Mouse (Mus musculus): ENCODE measurements around the gene Slit3.

Slit3 gene

DNA sequence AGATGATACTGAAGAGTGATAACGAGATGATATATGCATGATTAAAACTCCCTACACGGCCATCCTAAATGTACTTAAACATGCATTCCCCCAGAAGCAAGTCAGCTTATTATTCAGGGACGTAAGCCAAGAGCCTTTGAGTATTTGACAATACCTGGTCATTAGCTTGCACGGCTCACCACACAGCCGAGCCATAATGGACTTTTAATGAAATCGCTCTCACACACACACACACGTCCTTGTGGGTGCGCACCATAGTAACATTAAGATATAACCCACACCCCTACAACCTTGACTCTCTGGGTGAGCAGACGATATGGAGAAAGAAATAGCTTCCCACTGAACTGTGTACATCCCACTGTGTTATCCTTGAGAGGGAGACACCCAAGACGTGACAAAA is 82.6 kb downstream of the Slit3 start:
- DNase-seq, result no peak

DNA sequence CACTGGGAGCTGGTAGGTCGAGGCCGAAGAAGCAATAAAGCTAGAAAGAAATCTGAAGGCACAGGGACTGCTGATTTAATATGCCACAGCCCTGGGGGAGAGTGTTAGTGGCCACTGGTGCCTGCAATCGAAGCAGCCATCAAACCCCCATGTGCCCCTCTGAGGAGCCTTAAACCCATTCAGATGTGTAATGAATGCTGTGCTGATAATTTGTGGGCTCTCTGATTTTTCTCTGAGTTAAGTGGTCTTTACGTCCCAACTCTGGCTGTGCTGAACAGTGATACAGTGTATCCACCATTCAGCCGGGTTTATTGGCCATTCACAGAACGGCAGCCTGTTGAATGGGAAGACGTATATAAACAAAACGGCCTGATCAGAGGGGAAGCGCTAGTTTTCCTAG is 83.1 kb downstream of the Slit3 start:
- no peak for DNase-seq

GRCm38 (mm10) chr11:35210728-35211682 is 90.0 kb downstream of the Slit3 start:
- no peak for DNase-seq

DNA sequence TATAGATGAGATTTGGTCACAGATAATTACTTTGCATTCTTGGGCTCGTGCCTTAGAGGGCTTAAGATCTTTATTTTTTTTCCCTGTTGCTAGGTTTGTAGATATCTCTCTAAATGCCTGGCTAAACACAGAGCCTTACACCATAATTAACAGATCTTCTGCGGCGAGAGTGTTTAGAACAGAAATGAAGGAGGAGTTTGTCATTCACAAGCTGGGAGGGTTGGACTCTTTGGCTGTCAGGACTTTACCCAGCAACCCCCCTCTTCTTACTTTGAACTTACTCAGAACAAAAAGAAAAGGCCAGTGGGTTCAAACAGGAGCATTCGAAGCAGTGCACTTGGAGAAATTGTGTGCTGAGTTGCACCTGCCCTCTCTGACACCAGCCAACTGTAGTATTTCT is 103.0 kb downstream of the Slit3 start:
- no peak for DNase-seq

DNA sequence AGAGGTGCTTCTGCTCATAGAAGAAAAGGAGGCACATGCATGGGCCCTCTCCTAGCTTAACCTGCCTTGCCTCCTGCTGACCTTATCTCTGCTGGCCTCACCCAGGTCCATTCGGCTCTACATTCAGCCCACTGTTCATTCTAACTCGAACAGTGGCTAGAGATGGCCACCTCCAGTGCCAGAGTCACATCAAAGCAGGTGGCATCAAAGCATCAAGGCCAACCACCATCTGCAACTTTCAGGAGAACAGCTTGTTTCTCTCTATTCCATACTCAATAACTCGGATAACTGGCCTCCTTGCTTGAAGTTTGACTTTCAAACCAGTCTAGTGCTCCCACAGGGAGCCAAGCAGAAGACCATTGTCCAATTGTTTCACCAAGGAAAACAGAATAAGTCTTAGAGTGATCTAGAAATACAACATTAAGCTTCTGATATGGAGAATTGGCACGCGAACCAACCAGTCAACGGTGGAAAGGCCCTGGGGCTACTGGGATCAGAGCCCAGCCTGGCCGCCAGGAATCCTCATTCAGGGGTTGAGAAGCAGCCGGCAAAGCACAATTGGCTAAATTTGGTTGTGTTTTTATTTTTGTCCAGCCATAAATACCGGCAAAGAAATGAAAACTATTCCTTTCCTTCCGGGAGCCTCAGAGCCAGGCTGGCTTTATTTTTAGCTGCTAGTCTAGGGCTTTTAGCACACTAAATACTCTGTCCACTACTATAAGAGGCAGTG is 110.5 kb downstream of the Slit3 start:
- DNase-seq, result no peak

DNA sequence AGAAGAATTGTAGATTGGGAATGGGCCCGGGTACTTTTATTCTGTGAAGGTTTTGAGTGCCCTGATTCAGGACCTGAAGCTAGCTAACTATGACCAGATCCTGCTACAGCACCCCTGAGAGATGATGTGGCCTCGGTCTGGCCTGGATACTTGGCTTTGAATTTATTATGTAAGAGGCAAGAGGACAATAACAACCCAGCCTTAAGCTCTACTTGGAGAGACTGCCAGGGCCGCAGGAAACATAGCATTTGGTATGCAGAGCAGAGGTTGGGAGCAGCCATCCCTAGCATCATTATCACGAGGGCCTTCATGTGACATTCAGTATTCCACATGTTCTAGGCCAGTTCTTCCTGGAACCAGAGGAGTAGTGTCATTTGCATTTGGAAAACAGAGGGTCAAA is 111.3 kb downstream of the Slit3 start:
- DNase-seq, result no peak

DNA sequence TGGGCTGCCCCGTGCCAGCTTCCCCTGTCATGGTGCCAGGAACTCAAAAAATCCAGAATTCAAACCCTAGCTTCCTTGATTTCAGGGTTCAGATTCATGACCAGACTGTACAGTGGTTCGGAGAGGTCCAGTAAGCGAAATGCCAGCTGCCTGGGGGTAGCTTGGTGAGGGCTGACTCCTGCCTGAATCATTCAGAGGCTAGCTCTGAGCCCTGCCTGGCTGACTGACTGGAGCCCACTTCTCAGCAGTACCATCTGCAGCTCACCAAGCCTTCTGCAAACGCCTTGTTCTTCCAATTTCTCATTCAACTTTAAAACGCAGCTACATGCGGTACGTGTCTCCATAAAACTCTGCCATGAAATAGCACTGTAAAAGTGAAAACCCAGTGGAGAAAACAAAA is 120.4 kb downstream of the Slit3 start:
- no peak for DNase-seq

GRCm38 (mm10) chr11:35243597-35243996 is 122.6 kb downstream of the Slit3 start:
- DNase-seq, result no peak

GRCm38 (mm10) chr11:35244526-35244925 is 123.5 kb downstream of the Slit3 start:
- no peak for DNase-seq

DNA sequence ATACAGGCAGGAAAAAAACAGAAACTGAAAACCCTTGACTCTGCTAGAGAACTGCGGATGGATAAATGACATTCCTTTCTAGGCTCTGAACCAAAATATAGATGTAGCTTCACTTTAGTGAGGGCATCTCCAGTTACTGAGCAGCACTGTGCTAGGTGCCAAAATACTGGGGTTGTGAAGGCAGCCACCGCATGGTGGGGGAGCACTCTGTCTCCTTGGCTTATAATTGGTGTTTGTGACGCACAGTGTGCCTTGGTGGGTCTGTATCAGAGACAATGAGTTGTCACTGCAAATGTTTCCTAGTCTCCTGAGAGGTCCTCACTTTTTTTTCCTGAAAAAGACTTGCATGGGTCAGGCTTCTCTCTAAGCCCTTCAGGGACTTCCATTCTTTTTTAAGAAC is 125.6 kb downstream of the Slit3 start:
- DNase-seq, result no peak

DNA sequence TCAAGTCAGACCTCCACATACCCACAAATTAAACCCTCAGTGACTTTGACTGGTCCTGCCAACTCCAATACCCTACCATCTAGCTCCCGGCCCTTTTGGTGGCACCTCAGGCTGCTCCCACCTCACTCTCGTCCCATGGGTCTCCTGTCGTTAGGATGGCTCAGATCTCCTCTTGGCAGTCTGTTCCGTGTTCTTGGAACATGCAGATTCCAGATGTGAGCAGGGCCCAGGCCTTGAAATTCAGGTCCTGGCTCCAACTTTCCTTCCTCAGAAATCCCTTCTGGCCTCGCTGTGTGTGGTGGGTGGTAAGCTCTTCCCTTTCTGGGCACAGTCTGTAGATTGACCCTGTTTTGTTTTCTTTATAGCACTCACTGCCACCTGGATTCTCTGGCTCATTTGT is 127.1 kb downstream of the Slit3 start:
- DNase-seq, result no peak

DNA sequence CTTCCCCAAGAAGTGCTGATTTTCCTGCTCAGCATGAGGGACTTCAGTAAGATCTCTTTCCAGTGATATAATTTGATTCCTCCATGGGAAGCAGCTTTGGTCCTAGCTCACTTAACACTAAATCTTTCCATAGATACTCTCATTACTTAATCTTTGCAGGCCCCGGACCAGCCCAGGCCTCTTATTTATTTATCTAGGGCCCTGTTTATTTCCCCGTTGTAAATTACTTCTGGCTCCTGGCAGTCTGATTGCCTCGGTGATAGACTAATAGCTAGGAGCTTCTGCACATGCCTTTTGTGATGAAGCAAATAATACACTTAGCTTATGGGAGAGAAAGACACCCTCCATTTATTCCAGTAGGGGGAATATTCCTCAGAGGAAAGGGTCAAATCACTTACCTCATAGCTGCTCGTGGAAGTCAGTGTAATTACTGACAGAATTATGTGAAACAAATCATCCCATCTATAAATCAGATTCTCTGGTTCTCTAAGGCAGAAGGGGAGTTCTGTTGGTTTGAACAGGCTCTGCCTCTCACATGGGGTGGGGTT is 129.9 kb downstream of the Slit3 start:
- DNase-seq, result no peak

DNA sequence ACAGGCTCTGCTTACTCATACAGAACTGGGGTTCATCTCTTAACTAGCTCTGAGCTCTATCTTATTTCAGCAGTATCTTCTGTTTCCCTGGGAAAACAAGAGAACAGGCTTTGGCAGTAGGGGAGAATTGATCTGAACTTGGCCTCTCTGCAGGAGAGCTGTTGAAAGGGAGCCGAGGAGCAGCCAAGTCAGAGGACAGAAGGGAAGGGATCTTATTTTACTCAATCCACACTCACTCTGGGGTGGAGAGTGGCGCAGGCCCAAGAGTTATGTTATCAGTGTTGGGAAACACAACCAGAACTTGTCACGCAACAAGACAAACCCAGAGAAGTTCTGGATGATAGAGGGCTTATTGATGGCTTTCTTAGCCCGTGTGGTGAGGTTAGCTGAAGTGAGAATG is 130.9 kb downstream of the Slit3 start:
- no peak for DNase-seq

GRCm38 (mm10) chr11:35257351-35257750 is 136.3 kb downstream of the Slit3 start:
- DNase-seq, result no peak

DNA sequence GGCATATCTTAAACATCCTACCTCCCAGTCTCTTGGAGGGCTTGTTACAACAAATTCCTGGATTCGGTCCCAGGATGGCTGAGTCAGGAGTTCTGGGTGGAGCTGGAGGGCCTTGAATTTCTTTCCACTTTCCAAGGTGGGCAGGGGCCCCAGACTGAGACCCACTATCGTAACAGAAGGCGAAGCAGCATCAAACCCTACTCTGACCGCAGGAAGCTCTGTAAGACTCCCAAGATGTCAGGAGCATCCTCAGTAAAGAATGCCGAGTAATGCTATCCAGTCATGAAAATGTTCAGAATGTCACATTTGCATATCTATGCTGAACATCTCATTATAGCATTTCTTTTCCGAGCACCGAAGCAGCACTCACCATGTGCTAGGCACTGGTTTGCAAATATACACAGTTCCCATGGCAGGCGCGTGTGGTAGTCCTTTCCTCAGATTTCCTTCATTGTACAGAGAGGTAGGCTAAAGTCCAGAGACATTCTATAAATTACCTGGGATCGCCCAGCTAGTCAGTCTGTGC is 140.6 kb downstream of the Slit3 start:
- DNase-seq, result no peak

GRCm38 (mm10) chr11:35262289-35262941 is 141.4 kb downstream of the Slit3 start:
- no peak for DNase-seq

GRCm38 (mm10) chr11:35264749-35265148 is 143.7 kb downstream of the Slit3 start:
- DNase-seq, result no peak

DNA sequence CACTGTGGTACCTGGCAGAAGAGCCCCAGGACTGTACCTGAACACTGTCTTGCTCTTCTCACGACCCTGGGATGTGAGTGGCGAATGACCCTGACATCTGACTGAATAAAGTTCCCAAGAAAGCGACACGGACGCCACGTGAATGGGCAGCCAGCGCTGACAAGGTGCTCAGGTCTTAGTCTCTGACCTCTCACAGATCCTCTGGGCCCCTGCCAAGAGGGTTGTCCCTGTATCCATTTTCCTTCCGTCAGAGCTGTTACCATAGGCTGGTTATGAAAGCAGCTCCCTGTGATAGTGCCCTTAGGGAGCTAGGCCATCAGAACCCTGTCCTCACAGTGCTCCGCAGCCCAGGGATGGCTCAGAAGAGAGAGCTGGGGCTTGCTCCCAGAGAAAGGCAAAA is 149.4 kb downstream of the Slit3 start:
- DNase-seq, result no peak

DNA sequence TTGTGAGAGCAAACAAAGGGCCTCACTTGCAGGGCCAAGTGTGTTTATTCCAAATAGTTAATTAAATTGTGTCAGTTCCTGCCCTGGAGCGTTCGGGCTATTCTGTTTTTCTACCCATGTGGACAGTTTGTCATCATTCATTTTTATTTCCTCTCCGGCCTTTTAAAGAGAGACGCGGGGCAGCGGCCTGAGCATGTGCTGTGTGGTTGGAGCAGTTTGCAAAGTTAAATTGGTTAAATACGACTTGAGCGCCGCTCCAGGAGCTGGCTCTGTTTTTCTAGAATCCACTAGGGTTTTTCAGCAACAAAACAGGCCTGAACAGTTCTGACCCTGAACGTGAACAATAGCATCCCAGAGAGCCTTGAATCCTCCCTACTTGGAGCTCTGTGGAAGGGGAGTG is 152.4 kb downstream of the Slit3 start:
- DNase-seq, result no peak

DNA sequence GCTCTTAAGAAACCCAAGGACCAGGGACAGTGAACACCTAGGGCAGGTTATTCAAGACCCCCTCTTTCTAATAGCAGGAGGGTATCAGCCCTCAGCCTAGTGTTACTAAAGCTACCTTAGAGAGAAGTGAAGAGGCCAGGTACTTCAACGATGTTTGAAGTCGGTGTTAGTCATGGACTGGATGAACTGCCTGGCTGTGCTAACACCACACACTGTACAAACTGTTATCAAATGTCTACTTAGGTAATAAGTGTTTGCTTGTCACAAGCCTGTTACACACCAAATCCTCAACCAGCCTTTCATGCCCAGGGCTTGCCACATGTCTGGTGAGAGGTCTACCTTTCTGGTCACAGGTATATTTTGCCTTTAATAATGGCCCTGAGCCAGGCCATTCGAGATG is 153.0 kb downstream of the Slit3 start:
- DNase-seq, result no peak

- DNase-seq, result no peak
Measured at GRCm38 (mm10) chr11:35275300-35275699, 154.3 kb downstream of the Slit3 start.

DNA sequence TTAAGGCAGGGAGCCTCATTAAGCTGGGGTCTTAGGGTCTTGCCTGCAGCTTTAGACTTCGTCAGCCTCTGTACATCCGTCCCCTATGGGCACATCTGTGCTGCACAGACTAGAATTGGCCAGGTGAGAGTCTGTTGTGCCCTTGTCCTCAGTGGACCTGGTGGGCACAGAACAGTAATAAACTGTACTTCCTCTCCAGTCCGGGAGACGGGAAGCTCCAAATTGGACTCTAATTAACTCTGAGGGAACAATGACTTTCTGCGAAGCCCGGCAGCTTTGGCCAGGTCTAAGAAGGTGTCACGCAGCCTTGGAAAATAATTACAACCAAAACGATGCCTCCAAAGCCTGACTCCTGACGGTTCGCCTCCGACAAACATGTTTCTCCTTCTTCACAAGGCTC is 155.0 kb downstream of the Slit3 start:
- DNase-seq, result no peak

- DNase-seq, result no peak
Measured at GRCm38 (mm10) chr11:35278128-35278769, 157.2 kb downstream of the Slit3 start.

Data from thymus, postnatal 36 days (tissue).